Mouse (Mus musculus): Measurements from ENCODE around the gene Nxph3. TPM values are rescaled to one million over a fixed set of nuclear protein-coding genes. Genes with fewer than 3 reads are reported as not detected.

Gene Nxph3
- polyA plus RNA-seq, 1 experiment from 2014 or later = 0.44 TPM

DNA sequence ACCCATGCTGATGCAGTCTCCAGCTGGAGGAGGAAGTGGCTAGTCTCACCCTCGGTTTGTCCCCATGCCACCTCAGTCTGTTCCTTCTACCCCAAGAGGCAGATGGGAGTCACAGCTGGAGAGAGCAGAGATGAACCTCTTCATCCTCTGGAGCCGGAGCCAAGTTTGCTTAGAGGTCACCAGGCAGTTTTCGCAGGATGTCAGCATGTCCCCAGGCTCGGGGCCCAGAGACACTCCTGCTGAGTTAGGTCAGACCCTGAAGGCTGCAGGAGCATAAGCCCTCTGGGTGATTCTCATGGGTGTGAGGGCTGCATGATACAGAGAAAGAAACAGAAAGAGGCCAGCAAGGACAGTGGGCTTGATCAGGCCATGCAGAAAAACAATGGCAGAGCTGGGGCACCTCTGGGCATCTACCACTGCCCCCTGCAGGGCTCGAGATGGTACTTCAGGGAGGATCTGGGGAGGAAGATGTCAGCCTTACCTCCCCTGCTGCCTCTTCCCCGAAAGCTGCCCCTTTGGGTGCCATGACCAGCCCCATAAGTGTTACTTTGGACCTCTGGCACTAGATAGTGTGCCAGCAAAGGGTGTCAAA, 5.1 kb downstream of the Nxph3 start:
- H3K4me1 ChIP-seq (replicated peaks; ENCODE audit: control insufficient read depth, insufficient read depth) = 0 out of 2 replicates have a peak, but pooled peaks cover 2% of the 10 kb centered on the region
- no peak for ATAC-seq (ENCODE audit: low FRiP score, low TSS enrichment)
- 70% methylated on average over 6 of the region's 6 CpGs for WGBS
- H3K36me3 ChIP-seq (ENCODE audit: control insufficient read depth, insufficient read depth, low read length) = no peaks in the 10 kb centered on the region
- H3K9me3 ChIP-seq (ENCODE audit: control insufficient read depth, low read length) = no peaks in the 10 kb centered on the region
- no peak overlapping the region for H3K4me2 ChIP-seq (replicated peaks; ENCODE audit: low read depth)
- H3K27ac ChIP-seq (replicated peaks) = no peak overlapping the region
- H3K4me3 ChIP-seq (ENCODE audit: low read depth, low read length) = no peak overlapping the region
- DNase-seq (ENCODE audit: low spot score) = no peak
- TF ChIP-seq EP300 (optimal IDR thresholded peaks at IDR 0.05) = no peak
- TF ChIP-seq CTCF (IDR thresholded peaks at IDR 0.05; ENCODE audit: low read depth) = peak; percentile 64
- H3K9ac ChIP-seq (ENCODE audit: low read length) = no peak overlapping the region
- no peaks in the 10 kb centered on the region for H3K27me3 ChIP-seq (ENCODE audit: control insufficient read depth, insufficient read depth, low read length)

DNA sequence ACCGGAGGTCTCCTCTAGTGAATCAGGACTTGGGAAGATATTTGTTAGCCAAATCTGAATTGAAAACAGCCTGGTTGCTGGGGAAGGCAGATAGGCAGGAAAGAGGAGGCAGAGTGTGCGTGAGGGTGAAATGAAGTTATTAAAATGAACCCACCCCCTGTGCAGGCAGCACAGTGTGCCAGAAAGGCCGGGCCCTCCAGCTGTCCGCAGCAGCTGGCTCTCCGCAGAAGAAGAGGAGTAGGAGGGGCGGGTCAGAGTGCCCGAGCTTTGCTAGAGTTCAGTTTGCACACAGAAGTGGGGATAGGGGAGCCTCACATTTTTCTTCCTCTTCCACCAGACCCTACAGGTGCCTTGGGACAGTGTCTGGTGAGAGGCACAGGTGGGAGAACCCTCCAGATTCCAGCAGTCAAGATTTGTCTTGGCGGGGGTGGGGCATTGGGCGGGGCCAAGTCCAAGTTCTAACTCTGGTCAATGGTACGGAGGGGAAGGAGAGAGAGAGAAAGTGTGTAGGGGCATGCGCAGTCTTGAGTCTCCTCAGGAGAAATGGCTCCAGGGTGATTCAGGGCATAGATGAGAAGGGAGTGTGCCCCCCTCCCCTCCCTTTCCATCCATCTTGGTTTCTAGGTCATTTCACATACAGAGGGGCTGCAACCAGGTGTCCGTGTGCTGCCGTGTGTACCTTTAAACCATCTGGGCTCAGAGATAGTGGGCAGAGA, 6.0 kb downstream of the Nxph3 start:
- 33% methylated on average over 13 of the region's 13 CpGs for WGBS
- Histone ChIP-seq H3K27ac (replicated peaks) (no peak overlapping the region), H3K36me3 (ENCODE audit: control insufficient read depth, insufficient read depth, low read length) (no peaks in the 10 kb centered on the region), H3K27me3 (ENCODE audit: control insufficient read depth, insufficient read depth, low read length) (no peaks in the 10 kb centered on the region), H3K9me3 (ENCODE audit: control insufficient read depth, low read length) (no peaks in the 10 kb centered on the region), H3K4me1 (replicated peaks; ENCODE audit: control insufficient read depth, insufficient read depth) (0 out of 2 replicates have a peak, but pooled peaks cover 2% of the 10 kb centered on the region), H3K4me3 (ENCODE audit: low read depth, low read length) (no peak overlapping the region), H3K4me2 (replicated peaks; ENCODE audit: low read depth) (peak overlapping the region; percentile 42), H3K9ac (ENCODE audit: low read length) (no peak overlapping the region)
- TF ChIP-seq EP300 (optimal IDR thresholded peaks at IDR 0.05) (no peak), CTCF (IDR thresholded peaks at IDR 0.05; ENCODE audit: low read depth) (no peak)
- DNase-seq (ENCODE audit: low spot score) (peak; percentile 40), ATAC-seq (ENCODE audit: low FRiP score, low TSS enrichment) (0 out of 2 replicates have a peak, but pooled peaks have one; percentile 46)

GRCm38 (mm10) chr11:95507785-95508184, 6.6 kb downstream of the Nxph3 start:
- no peak overlapping the region for H3K27ac ChIP-seq (replicated peaks)
- no peak overlapping the region for H3K4me3 ChIP-seq (ENCODE audit: low read depth, low read length)
- 71% methylated on average over 5 of the region's 5 CpGs for WGBS
- no peak for TF ChIP-seq EP300 (optimal IDR thresholded peaks at IDR 0.05)
- TF ChIP-seq CTCF (IDR thresholded peaks at IDR 0.05; ENCODE audit: low read depth) = no peak
- H3K9ac ChIP-seq (ENCODE audit: low read length) = no peak overlapping the region
- H3K4me1 ChIP-seq (replicated peaks; ENCODE audit: control insufficient read depth, insufficient read depth) = 0 out of 2 replicates have a peak, but pooled peaks cover 2% of the 10 kb centered on the region
- no peak overlapping the region for H3K4me2 ChIP-seq (replicated peaks; ENCODE audit: low read depth)
- no peaks in the 10 kb centered on the region for H3K9me3 ChIP-seq (ENCODE audit: control insufficient read depth, low read length)
- H3K36me3 ChIP-seq (ENCODE audit: control insufficient read depth, insufficient read depth, low read length) = no peaks in the 10 kb centered on the region
- no peaks in the 10 kb centered on the region for H3K27me3 ChIP-seq (ENCODE audit: control insufficient read depth, insufficient read depth, low read length)
- no peak for DNase-seq (ENCODE audit: low spot score)
- no peak for ATAC-seq (ENCODE audit: low FRiP score, low TSS enrichment)

- ATAC-seq (ENCODE audit: low FRiP score, low TSS enrichment) = no peak
- no peaks in the 10 kb centered on the region for H3K27me3 ChIP-seq (ENCODE audit: control insufficient read depth, insufficient read depth, low read length)
- TF ChIP-seq CTCF (IDR thresholded peaks at IDR 0.05; ENCODE audit: low read depth) (peak; percentile 73), EP300 (optimal IDR thresholded peaks at IDR 0.05) (no peak)
- peak; percentile 41 for DNase-seq (ENCODE audit: low spot score)
- H3K27ac ChIP-seq (replicated peaks) = no peak overlapping the region
- no peaks in the 10 kb centered on the region for H3K9me3 ChIP-seq (ENCODE audit: control insufficient read depth, low read length)
- no peak overlapping the region for H3K4me3 ChIP-seq (ENCODE audit: low read depth, low read length)
- H3K36me3 ChIP-seq (ENCODE audit: control insufficient read depth, insufficient read depth, low read length) = no peaks in the 10 kb centered on the region
- WGBS = 50% methylated on average over 12 of the region's 12 CpGs
- H3K4me2 ChIP-seq (replicated peaks; ENCODE audit: low read depth) = no peak overlapping the region
- H3K4me1 ChIP-seq (replicated peaks; ENCODE audit: control insufficient read depth, insufficient read depth) = 0 out of 2 replicates have a peak, but pooled peaks cover 2% of the 10 kb centered on the region
- H3K9ac ChIP-seq (ENCODE audit: low read length) = no peak overlapping the region
These were observed 7.2 kb downstream of the Nxph3 start for GRCm38 (mm10) chr11:95507041-95507716.

- TF ChIP-seq EP300 (optimal IDR thresholded peaks at IDR 0.05) (no peak), CTCF (IDR thresholded peaks at IDR 0.05; ENCODE audit: low read depth) (0 out of 2 replicates have a peak, but pooled peaks have one; percentile 17)
- Histone ChIP-seq H3K9ac (ENCODE audit: low read length) (no peak overlapping the region), H3K27ac (replicated peaks) (peak overlapping the region; percentile 49; the same call in 1 of the 2 replicates), H3K4me1 (replicated peaks; ENCODE audit: control insufficient read depth, insufficient read depth) (0 out of 2 replicates have a peak, but pooled peaks cover 2% of the 10 kb centered on the region), H3K36me3 (ENCODE audit: control insufficient read depth, insufficient read depth, low read length) (no peaks in the 10 kb centered on the region), H3K9me3 (ENCODE audit: control insufficient read depth, low read length) (no peaks in the 10 kb centered on the region), H3K27me3 (ENCODE audit: control insufficient read depth, insufficient read depth, low read length) (no peaks in the 10 kb centered on the region), H3K4me2 (replicated peaks; ENCODE audit: low read depth) (no peak overlapping the region), H3K4me3 (ENCODE audit: low read depth, low read length) (no peak overlapping the region)
- 66% methylated on average over 6 of the region's 6 CpGs for WGBS
- ATAC-seq (ENCODE audit: low FRiP score, low TSS enrichment) (no peak), DNase-seq (ENCODE audit: low spot score) (no peak)
These were observed 10.1 kb downstream of the Nxph3 start for GRCm38 (mm10) chr11:95504271-95504731.

Data from stomach, postnatal 0 days (tissue).